Mouse (Mus musculus): ENCODE measurements around the gene Lce3e. TPM values are rescaled to one million over a fixed set of nuclear protein-coding genes. Genes with fewer than 3 reads are reported as not detected.
A peak's percentile ranks its signal among the peaks of the same experiment; 100 is the strongest.

Lce3e gene
- polyA plus RNA-seq, 1 experiment from 2014 or later = not detected

DNA sequence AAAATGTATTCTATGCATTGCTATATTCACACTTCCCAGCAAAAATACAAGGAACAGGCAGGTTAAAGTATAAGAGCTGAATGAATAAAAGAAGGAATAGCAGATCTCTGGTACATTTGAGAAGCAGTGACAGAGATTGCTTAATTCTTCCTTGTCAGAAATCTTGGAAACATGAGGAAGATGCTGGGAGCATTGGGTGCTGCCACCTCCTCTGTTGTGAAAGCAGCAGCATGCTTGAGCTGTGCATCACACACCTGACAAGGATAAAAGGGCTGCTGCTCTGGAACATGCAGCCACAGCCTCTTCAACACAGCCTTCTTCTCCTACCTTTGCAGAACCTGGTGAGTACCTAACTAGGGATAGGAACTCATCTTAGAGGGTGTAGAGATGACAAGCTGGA lies 25.1 kb downstream of the Lce3e start, which contains the start of gene Lce3f:
Gene Lce3f (plus strand): TSS at position 301 of the 400 bp plus-strand sequence.
- ATAC-seq = no peak
- no peak for TF ChIP-seq CTCF (IDR thresholded peaks at IDR 0.05)
- no peak for TF ChIP-seq EP300 (IDR thresholded peaks at IDR 0.05)
- H3K36me3 ChIP-seq (ENCODE audit: insufficient read depth, low read length) = no peaks in the 10 kb centered on the region
- H3K4me3 ChIP-seq (ENCODE audit: low read depth, low read length) = no peak within 1 kb of the TSS
- no peaks in the 10 kb centered on the region for H3K9me3 ChIP-seq (ENCODE audit: low read length)
- no peak for DNase-seq (ENCODE audit: low spot score)
- no peak within 1 kb of the TSS for H3K27ac ChIP-seq (ENCODE audit: low read length)
- no peaks in the 10 kb centered on the region for H3K27me3 ChIP-seq (replicated peaks; ENCODE audit: insufficient read depth, low read length)
- no peaks in the 10 kb centered on the region for H3K4me1 ChIP-seq (ENCODE audit: insufficient read depth, low read depth, low read length)
- no peak within 1 kb of the TSS for H3K9ac ChIP-seq (replicated peaks; ENCODE audit: low read depth)
- no peak within 1 kb of the TSS for H3K4me2 ChIP-seq (replicated peaks; ENCODE audit: low read depth, low read length)

DNA sequence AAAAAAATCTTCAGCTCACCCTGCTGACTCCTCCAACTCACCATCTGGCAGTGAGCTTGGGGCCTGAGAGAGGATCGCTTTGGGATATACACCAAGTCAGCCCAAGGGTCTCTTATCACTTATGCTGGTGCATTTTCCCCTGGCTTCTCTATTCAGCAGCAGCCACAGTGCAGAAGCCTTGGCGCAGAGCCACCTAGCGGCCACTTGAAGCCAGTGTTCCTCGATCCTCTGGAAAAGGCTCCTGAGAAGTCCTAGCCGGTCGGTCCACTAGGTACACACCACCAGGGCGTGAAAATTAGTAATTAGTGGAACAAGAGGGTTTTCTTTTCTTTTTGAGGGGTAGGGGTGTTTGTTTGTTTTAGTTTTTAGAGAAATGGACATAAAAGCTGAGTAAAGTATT lies 31.8 kb downstream of the Lce3e start:
- H3K36me3 ChIP-seq (ENCODE audit: insufficient read depth, low read length) = no peaks in the 10 kb centered on the region
- H3K9me3 ChIP-seq (ENCODE audit: low read length) = no peaks in the 10 kb centered on the region
- H3K27me3 ChIP-seq (replicated peaks; ENCODE audit: insufficient read depth, low read length) = no peaks in the 10 kb centered on the region
- ATAC-seq = peak; percentile 57
- DNase-seq (ENCODE audit: low spot score) = peak; percentile 68
- no peak overlapping the region for H3K4me3 ChIP-seq (ENCODE audit: low read depth, low read length)
- no peak overlapping the region for H3K9ac ChIP-seq (replicated peaks; ENCODE audit: low read depth)
- TF ChIP-seq EP300 (IDR thresholded peaks at IDR 0.05) (no peak), CTCF (IDR thresholded peaks at IDR 0.05) (peak; percentile 80)
- no peak overlapping the region for H3K27ac ChIP-seq (ENCODE audit: low read length)
- H3K4me2 ChIP-seq (replicated peaks; ENCODE audit: low read depth, low read length) = no peak overlapping the region
- 2% methylated on average over 7 of the region's 7 CpGs for WGBS
- no peaks in the 10 kb centered on the region for H3K4me1 ChIP-seq (ENCODE audit: insufficient read depth, low read depth, low read length)

DNA sequence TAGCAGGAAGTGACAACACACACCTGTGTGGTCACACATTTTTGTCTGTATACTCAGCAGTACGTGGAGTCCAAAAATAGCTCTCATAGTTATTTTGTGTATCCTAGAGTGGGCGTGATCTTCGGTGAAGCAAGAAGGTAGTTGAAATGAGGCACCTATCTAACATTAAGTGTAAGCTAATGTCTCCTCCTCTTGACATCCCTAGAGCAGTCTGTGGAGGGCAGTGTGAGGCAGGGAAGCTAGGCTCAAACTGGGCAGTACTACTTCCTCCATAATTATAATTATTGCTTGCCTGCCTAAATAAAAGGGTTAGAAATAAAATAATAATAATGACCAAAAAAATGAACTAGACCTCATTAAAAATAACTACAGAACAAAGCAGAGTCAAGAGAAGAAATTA lies 33.8 kb downstream of the Lce3e start:
- Histone ChIP-seq H3K9ac (replicated peaks; ENCODE audit: low read depth) (no peak overlapping the region), H3K4me1 (ENCODE audit: insufficient read depth, low read depth, low read length) (no peaks in the 10 kb centered on the region), H3K27ac (ENCODE audit: low read length) (no peak overlapping the region), H3K4me3 (ENCODE audit: low read depth, low read length) (no peak overlapping the region), H3K9me3 (ENCODE audit: low read length) (no peaks in the 10 kb centered on the region), H3K4me2 (replicated peaks; ENCODE audit: low read depth, low read length) (no peak overlapping the region), H3K27me3 (replicated peaks; ENCODE audit: insufficient read depth, low read length) (no peaks in the 10 kb centered on the region), H3K36me3 (ENCODE audit: insufficient read depth, low read length) (no peaks in the 10 kb centered on the region)
- WGBS = 56% methylated on average over 3 of the region's 3 CpGs
- no peak for TF ChIP-seq EP300 (IDR thresholded peaks at IDR 0.05)
- no peak for TF ChIP-seq CTCF (IDR thresholded peaks at IDR 0.05)
- ATAC-seq (no peak), DNase-seq (ENCODE audit: low spot score) (no peak)

DNA sequence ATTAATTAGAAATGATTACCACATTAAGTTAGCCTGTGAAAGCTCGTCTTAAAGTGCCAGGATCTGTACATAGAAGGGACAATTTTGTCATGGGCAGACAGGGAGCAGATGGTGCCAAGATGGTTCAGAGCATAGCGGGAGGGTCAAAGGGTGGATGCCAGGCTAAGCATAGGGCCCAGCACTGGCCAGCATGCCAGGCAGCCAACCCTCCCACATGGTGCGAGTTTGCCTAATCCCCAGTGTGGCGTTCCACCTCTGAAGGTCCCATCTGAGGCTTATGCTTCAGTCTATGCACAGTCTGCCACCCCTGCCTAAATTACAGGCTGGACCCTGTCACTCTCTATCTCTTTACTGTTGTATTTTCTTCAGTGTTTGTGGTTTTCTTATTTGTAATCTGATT lies 36.0 kb downstream of the Lce3e start:
- TF ChIP-seq CTCF (IDR thresholded peaks at IDR 0.05) (no peak), EP300 (IDR thresholded peaks at IDR 0.05) (no peak)
- no peaks in the 10 kb centered on the region for H3K27me3 ChIP-seq (replicated peaks; ENCODE audit: insufficient read depth, low read length)
- WGBS = 66% methylated on average over 4 of the region's 4 CpGs
- no peak for ATAC-seq
- H3K4me1 ChIP-seq (ENCODE audit: insufficient read depth, low read depth, low read length) = no peaks in the 10 kb centered on the region
- no peak overlapping the region for H3K4me3 ChIP-seq (ENCODE audit: low read depth, low read length)
- no peak overlapping the region for H3K27ac ChIP-seq (ENCODE audit: low read length)
- H3K36me3 ChIP-seq (ENCODE audit: insufficient read depth, low read length) = no peaks in the 10 kb centered on the region
- no peak for DNase-seq (ENCODE audit: low spot score)
- H3K9ac ChIP-seq (replicated peaks; ENCODE audit: low read depth) = no peak overlapping the region
- no peak overlapping the region for H3K4me2 ChIP-seq (replicated peaks; ENCODE audit: low read depth, low read length)
- no peaks in the 10 kb centered on the region for H3K9me3 ChIP-seq (ENCODE audit: low read length)

DNA sequence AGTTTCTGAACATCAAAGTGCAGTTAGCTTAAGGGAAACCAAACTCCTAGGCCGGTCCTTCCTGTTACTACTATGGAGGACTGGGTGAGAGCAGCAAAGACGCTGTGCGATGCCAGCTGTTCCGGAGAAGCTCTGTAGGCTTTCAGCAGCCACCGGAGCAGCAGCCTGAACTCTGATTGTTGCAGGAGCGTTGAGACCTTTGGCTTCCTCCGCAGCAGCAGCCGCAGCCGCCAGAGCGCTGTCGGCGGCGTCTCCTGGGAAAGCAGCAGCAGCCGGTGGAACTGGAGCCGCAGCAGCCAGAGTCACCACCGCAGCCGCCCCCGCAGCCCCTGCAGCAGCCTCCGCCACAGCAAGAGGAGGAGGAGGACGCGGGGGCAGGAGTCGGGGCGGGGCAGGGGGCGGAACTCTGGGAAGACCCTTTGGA lies 47.5 kb downstream of the Lce3e start:
- H3K4me2 ChIP-seq (replicated peaks; ENCODE audit: low read depth, low read length) = peak overlapping the region; percentile 67
- no peak; the same call in 1 of the 2 replicates for ATAC-seq
- H3K4me1 ChIP-seq (ENCODE audit: insufficient read depth, low read depth, low read length) = no peaks in the 10 kb centered on the region
- no peaks in the 10 kb centered on the region for H3K27me3 ChIP-seq (replicated peaks; ENCODE audit: insufficient read depth, low read length)
- no peaks in the 10 kb centered on the region for H3K9me3 ChIP-seq (ENCODE audit: low read length)
- no peaks in the 10 kb centered on the region for H3K36me3 ChIP-seq (ENCODE audit: insufficient read depth, low read length)
- TF ChIP-seq CTCF (IDR thresholded peaks at IDR 0.05) (no peak), EP300 (IDR thresholded peaks at IDR 0.05) (no peak)
- H3K4me3 ChIP-seq (ENCODE audit: low read depth, low read length) = peak overlapping the region; percentile 31
- DNase-seq (ENCODE audit: low spot score) = peak; percentile 58
- H3K9ac ChIP-seq (replicated peaks; ENCODE audit: low read depth) = no peak overlapping the region; the same call in 1 of the 2 replicates
- WGBS = 0% methylated on average over 24 of the region's 24 CpGs
- H3K27ac ChIP-seq (ENCODE audit: low read length) = no peak overlapping the region

DNA sequence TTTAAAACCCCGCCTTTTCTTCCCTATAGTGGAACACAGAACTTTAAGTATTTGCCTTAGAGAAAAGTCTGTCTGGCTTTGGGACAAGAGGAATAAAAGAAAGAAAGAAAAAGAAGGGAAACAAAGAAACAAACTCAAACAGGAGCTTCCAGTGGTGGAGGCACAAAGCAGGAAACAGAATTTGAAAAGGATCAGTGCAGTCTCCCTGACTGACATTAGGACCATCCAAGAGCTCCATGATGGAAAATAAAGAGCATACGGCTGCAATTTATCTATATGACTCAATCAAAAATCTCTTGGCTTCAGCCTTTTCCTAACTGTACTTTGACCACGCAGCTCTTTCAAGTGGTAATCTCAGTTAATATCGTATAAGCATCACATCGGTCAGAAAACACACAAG lies 48.0 kb downstream of the Lce3e start:
- Histone ChIP-seq H3K9me3 (ENCODE audit: low read length) (no peaks in the 10 kb centered on the region), H3K9ac (replicated peaks; ENCODE audit: low read depth) (no peak overlapping the region; the same call in 1 of the 2 replicates), H3K27me3 (replicated peaks; ENCODE audit: insufficient read depth, low read length) (no peaks in the 10 kb centered on the region), H3K4me1 (ENCODE audit: insufficient read depth, low read depth, low read length) (no peaks in the 10 kb centered on the region), H3K27ac (ENCODE audit: low read length) (no peak overlapping the region), H3K4me3 (ENCODE audit: low read depth, low read length) (peak overlapping the region; percentile 31), H3K4me2 (replicated peaks; ENCODE audit: low read depth, low read length) (peak overlapping the region; percentile 67), H3K36me3 (ENCODE audit: insufficient read depth, low read length) (no peaks in the 10 kb centered on the region)
- ATAC-seq (no peak), DNase-seq (ENCODE audit: low spot score) (no peak)
- no peak for TF ChIP-seq EP300 (IDR thresholded peaks at IDR 0.05)
- no peak for TF ChIP-seq CTCF (IDR thresholded peaks at IDR 0.05)
- 30% methylated on average over 5 of the region's 5 CpGs for WGBS
